Mouse (Mus musculus): ENCODE data around the gene Tcf20. TPM values are rescaled to one million over a fixed set of nuclear protein-coding genes. Genes with fewer than 3 reads are reported as not detected.

Tcf20 gene
- total RNA-seq, 1 experiment, result 143 TPM

DNA sequence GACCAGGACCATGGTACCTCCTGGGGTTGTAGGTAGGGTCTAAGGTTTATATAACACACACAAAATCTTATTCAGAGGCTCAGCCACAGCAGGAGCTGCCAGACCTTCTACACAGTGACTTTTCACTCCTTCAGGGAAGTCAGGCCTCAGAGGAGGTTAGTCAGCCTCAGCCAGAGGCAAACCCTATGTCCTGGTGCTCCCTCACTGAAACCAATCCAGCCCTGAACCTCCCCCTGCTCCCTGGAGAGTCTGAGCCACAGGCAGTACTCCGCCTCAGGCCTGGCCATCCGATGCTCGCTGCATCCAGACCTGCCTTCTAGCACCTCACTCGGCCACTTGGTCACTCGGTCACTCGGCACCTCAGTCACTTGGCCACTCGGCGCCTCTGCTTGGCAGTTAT is 37.4 kb downstream of the Tcf20 start:
- Histone ChIP-seq H3K9me3 (ENCODE audit: control insufficient read depth, insufficient read depth, low read depth, low read length) (no peaks in the 10 kb centered on the region), H3K4me3 (ENCODE audit: insufficient read depth in 1 of 2, low read depth in 1 of 2, low read length in 2 of 2, poor library complexity in 1 of 2, severe bottlenecking in 1 of 2) (no peak overlapping the region), H3K27ac (ENCODE audit: insufficient read depth, low read depth, low read length, poor library complexity, severe bottlenecking) (no peak overlapping the region), H3K36me3 (ENCODE audit: control insufficient read depth, insufficient read depth, low read length, poor library complexity, severe bottlenecking) (no peaks in the 10 kb centered on the region), H3K4me1 (ENCODE audit: control insufficient read depth in 2 of 2, insufficient read depth in 2 of 2, low read length in 2 of 2, poor library complexity in 1 of 2) (peaks cover 2 to 7% of the 10 kb centered on the region in 2 experiments; a peak in 1 of 4 replicates), H3K9ac (ENCODE audit: insufficient read depth, low read depth, low read length, poor library complexity, severe bottlenecking) (no peak overlapping the region)
- DNase-seq (ENCODE audit: low read depth, low spot score), result no peak
- TF ChIP-seq MAFK (IDR thresholded peaks at IDR 0.05; ENCODE audit: insufficient read depth, low read depth, low read length) (no peak), ZC3H11A (IDR thresholded peaks at IDR 0.05; ENCODE audit: borderline replicate concordance, low read depth, low read length) (no peak), ZNF384 (IDR thresholded peaks at IDR 0.05; ENCODE audit: low read depth, low read length) (no peak), HCFC1 (IDR thresholded peaks at IDR 0.05; ENCODE audit: borderline replicate concordance, insufficient read depth, low read length) (no peak), CHD2 (IDR thresholded peaks at IDR 0.05; ENCODE audit: low read depth, low read length) (no peak)
- in situ Hi-C loops (cut with MboI; ENCODE audit: low sequenced_read_pairs in 2 of 2, unreplicated experiment in 2 of 2), result no loop called here

GRCm38 (mm10) chr15:82947431-82947830 is 40.2 kb downstream of the Tcf20 start:
- DNase-seq (ENCODE audit: low read depth, low spot score), result no peak
- Histone ChIP-seq H3K4me3 (ENCODE audit: insufficient read depth in 1 of 2, low read depth in 1 of 2, low read length in 2 of 2, poor library complexity in 1 of 2, severe bottlenecking in 1 of 2) (no peak overlapping the region), H3K36me3 (ENCODE audit: control insufficient read depth, insufficient read depth, low read length, poor library complexity, severe bottlenecking) (no peaks in the 10 kb centered on the region), H3K9ac (ENCODE audit: insufficient read depth, low read depth, low read length, poor library complexity, severe bottlenecking) (no peak overlapping the region), H3K4me1 (ENCODE audit: control insufficient read depth in 2 of 2, insufficient read depth in 2 of 2, low read length in 2 of 2, poor library complexity in 1 of 2) (0 out of 4 replicates have a peak, but pooled peaks cover 2% of the 10 kb centered on the region in 2 experiments), H3K27ac (ENCODE audit: insufficient read depth, low read depth, low read length, poor library complexity, severe bottlenecking) (no peak overlapping the region), H3K9me3 (ENCODE audit: control insufficient read depth, insufficient read depth, low read depth, low read length) (no peaks in the 10 kb centered on the region)
- in situ Hi-C loops (cut with MboI; ENCODE audit: low sequenced_read_pairs in 2 of 2, unreplicated experiment in 2 of 2), result no loop called here
- TF ChIP-seq ZC3H11A (IDR thresholded peaks at IDR 0.05; ENCODE audit: borderline replicate concordance, low read depth, low read length) (no peak), MAFK (IDR thresholded peaks at IDR 0.05; ENCODE audit: insufficient read depth, low read depth, low read length) (no peak), HCFC1 (IDR thresholded peaks at IDR 0.05; ENCODE audit: borderline replicate concordance, insufficient read depth, low read length) (no peak), CHD2 (IDR thresholded peaks at IDR 0.05; ENCODE audit: low read depth, low read length) (no peak), ZNF384 (IDR thresholded peaks at IDR 0.05; ENCODE audit: low read depth, low read length) (no peak)

DNA sequence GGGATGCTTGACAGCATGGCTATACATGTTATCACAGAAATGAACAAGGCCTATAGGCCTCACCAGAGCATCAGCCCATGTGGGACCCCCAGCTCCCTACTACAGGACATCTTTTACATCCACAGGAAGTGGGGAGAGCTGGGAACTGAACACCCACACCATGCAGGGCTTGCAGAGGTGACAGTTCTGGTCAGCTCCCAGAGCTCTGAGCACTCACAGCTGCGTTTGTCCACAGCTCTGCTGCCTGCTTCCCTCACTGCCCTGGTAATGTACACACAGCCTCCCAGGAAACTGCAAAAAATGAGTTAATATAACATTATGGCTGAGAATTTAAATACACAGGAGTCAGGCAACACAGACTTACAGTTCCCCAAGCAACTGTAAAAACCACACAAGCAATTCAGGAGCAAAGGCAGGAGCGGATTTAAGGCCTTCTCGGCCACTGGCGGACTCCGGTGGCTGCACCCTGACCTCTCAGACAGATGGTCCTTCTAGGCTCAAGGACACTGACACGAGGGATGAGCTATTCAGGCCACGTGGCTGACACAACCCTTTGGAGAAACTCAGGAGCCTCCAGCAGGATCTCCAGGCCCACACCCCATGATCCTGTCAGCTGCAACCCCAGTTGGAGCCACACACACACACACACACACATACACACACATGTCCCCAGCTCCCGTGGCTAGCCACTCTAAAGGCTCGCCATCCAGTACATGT is 43.0 kb downstream of the Tcf20 start:
- no peaks in the 10 kb centered on the region for H3K36me3 ChIP-seq (ENCODE audit: control insufficient read depth, insufficient read depth, low read length, poor library complexity, severe bottlenecking)
- no peak overlapping the region for H3K4me3 ChIP-seq (ENCODE audit: insufficient read depth in 1 of 2, low read depth in 1 of 2, low read length in 2 of 2, poor library complexity in 1 of 2, severe bottlenecking in 1 of 2)
- no peak overlapping the region for H3K9ac ChIP-seq (ENCODE audit: insufficient read depth, low read depth, low read length, poor library complexity, severe bottlenecking)
- no peaks in the 10 kb centered on the region for H3K9me3 ChIP-seq (ENCODE audit: control insufficient read depth, insufficient read depth, low read depth, low read length)
- no peak overlapping the region for H3K27ac ChIP-seq (ENCODE audit: insufficient read depth, low read depth, low read length, poor library complexity, severe bottlenecking)
- peaks cover 2 to 7% of the 10 kb centered on the region in 2 experiments; a peak in 2 of 4 replicates for H3K4me1 ChIP-seq (ENCODE audit: control insufficient read depth in 2 of 2, insufficient read depth in 2 of 2, low read length in 2 of 2, poor library complexity in 1 of 2)
- TF ChIP-seq MAFK (IDR thresholded peaks at IDR 0.05; ENCODE audit: insufficient read depth, low read depth, low read length), result no peak
- TF ChIP-seq ZC3H11A (IDR thresholded peaks at IDR 0.05; ENCODE audit: borderline replicate concordance, low read depth, low read length), result no peak
- TF ChIP-seq HCFC1 (IDR thresholded peaks at IDR 0.05; ENCODE audit: borderline replicate concordance, insufficient read depth, low read length), result no peak
- no peak for TF ChIP-seq ZNF384 (IDR thresholded peaks at IDR 0.05; ENCODE audit: low read depth, low read length)
- no peak for TF ChIP-seq CHD2 (IDR thresholded peaks at IDR 0.05; ENCODE audit: low read depth, low read length)
- in situ Hi-C loops (cut with MboI; ENCODE audit: low sequenced_read_pairs in 2 of 2, unreplicated experiment in 2 of 2), result no loop called here
- no peak for DNase-seq (ENCODE audit: low read depth, low spot score)

DNA sequence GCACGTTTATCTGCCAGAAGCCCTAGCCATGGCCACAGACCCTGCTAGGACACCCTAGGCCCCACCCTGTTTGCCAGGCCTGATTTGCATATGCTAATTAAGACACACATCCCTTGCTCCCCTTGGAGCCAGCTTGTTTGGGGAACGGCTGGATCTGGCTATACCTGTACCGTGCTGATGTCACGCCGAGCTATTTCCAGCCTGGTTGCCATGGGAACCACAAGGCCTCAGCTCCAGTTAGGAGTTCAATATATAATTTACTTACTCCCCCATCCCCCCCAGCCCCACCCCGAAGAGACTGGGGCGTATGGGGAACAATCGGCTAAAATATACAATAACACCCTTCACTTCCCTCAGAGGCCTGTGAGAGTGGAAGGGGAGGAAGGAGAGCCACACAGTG is 45.9 kb downstream of the Tcf20 start:
- TF ChIP-seq MAFK (IDR thresholded peaks at IDR 0.05; ENCODE audit: insufficient read depth, low read depth, low read length) (no peak), CHD2 (IDR thresholded peaks at IDR 0.05; ENCODE audit: low read depth, low read length) (no peak), ZNF384 (IDR thresholded peaks at IDR 0.05; ENCODE audit: low read depth, low read length) (no peak), HCFC1 (IDR thresholded peaks at IDR 0.05; ENCODE audit: borderline replicate concordance, insufficient read depth, low read length) (no peak), ZC3H11A (IDR thresholded peaks at IDR 0.05; ENCODE audit: borderline replicate concordance, low read depth, low read length) (no peak)
- no peaks in the 10 kb centered on the region for H3K36me3 ChIP-seq (ENCODE audit: control insufficient read depth, insufficient read depth, low read length, poor library complexity, severe bottlenecking)
- peaks cover 0 to 13% of the 10 kb centered on the region in 2 experiments; a peak in 2 of 4 replicates for H3K4me1 ChIP-seq (ENCODE audit: control insufficient read depth in 2 of 2, insufficient read depth in 2 of 2, low read length in 2 of 2, poor library complexity in 1 of 2)
- H3K27ac ChIP-seq (ENCODE audit: insufficient read depth, low read depth, low read length, poor library complexity, severe bottlenecking), result no peak overlapping the region
- H3K9me3 ChIP-seq (ENCODE audit: control insufficient read depth, insufficient read depth, low read depth, low read length), result no peaks in the 10 kb centered on the region
- DNase-seq (ENCODE audit: low read depth, low spot score), result no peak
- in situ Hi-C loops (cut with MboI; ENCODE audit: low sequenced_read_pairs in 2 of 2, unreplicated experiment in 2 of 2), result no loop called here
- no peak overlapping the region for H3K4me3 ChIP-seq (ENCODE audit: insufficient read depth in 1 of 2, low read depth in 1 of 2, low read length in 2 of 2, poor library complexity in 1 of 2, severe bottlenecking in 1 of 2)
- H3K9ac ChIP-seq (ENCODE audit: insufficient read depth, low read depth, low read length, poor library complexity, severe bottlenecking), result no peak overlapping the region
